Mouse (Mus musculus) kidney, adult 10 weeks (tissue): Measurements from ENCODE around the gene Lrpap1. TPM values are rescaled to one million over a fixed set of nuclear protein-coding genes. Genes with fewer than 3 reads are reported as not detected.

ENCODE experiments used
- polyA plus RNA-seq: library from polyadenylated mRNA; stranded (reverse); fragments of 350-450 nt; fragmentation: Illumina TruSeq; extraction: RNeasy Lipid Tissue Mini Kit (QIAGEN cat#74804); gene quantifications from one replicate; pipeline ENCODE4 v1.2.3, GENCODE M21; 2014; ENCODE audit warnings: low read depth, low replicate concordance

The Lrpap1 gene
- polyA plus RNA-seq: 60.4 TPM

GRCm38 (mm10) chr5:35104960-35105921 lies at the start of gene Lrpap1:
Gene Lrpap1 (minus strand): TSS chr5:35105766.

GRCm38 (mm10) chr5:35056604-35057432 lies 48.7 kb downstream of the Lrpap1 start, which contains the start of gene Dok7:
Gene Dok7 (plus strand): TSS chr5:35056766.

Other genes starting within 250 kb of the Lrpap1 start
- not detected for gene Msantd1, start 197.8 kb downstream of the Lrpap1 start, polyA plus RNA-seq
- 5.8 TPM for gene Rgs12, start 156.3 kb downstream of the Lrpap1 start, polyA plus RNA-seq
- gene Hgfac, start 64.3 kb downstream of the Lrpap1 start, polyA plus RNA-seq: not detected
- not detected for gene Dok7, start 49.0 kb downstream of the Lrpap1 start, polyA plus RNA-seq
- not detected for gene Adra2c, start 172.6 kb upstream of the Lrpap1 start, polyA plus RNA-seq